Mouse (Mus musculus): ENCODE measurements around the gene Mief1.
A peak's percentile ranks its signal among the peaks of the same experiment; 100 is the strongest.

Gene Mief1

GRCm38 (mm10) chr15:80263610-80264575, 30.1 kb downstream of the Mief1 start, which contains the start of gene Rps19bp1:
Rps19bp1 (minus strand) TSS chr15:80264315.
- peak; percentile 76 to 79 for DNase-seq (ENCODE audit: low spot score in 2 of 2)

GRCm38 (mm10) chr15:80266281-80266680, 32.5 kb downstream of the Mief1 start:
- peak in 1 of 2 experiments; percentile 50 for DNase-seq (ENCODE audit: low spot score in 2 of 2)

- DNase-seq (ENCODE audit: low spot score in 2 of 2): no peak
These were observed 38.1 kb downstream of the Mief1 start for GRCm38 (mm10) chr15:80271858-80272396.

GRCm38 (mm10) chr15:80277107-80277506, 43.3 kb downstream of the Mief1 start:
- no peak for DNase-seq (ENCODE audit: low spot score in 2 of 2)

- DNase-seq (ENCODE audit: low spot score in 2 of 2): no peak
These were observed 43.8 kb downstream of the Mief1 start for GRCm38 (mm10) chr15:80277625-80278024.

- no peak for DNase-seq (ENCODE audit: low spot score in 2 of 2)
These were observed 44.4 kb downstream of the Mief1 start for GRCm38 (mm10) chr15:80278121-80278759.

GRCm38 (mm10) chr15:80279053-80279452, 45.2 kb downstream of the Mief1 start:
- no peak for DNase-seq (ENCODE audit: low spot score in 2 of 2)

- no peak for DNase-seq (ENCODE audit: low spot score in 2 of 2)
These were observed 46.8 kb downstream of the Mief1 start for GRCm38 (mm10) chr15:80280646-80281045.

GRCm38 (mm10) chr15:80286851-80287415, 53.1 kb downstream of the Mief1 start, which contains the start of gene Cacna1i:
Cacna1i (plus strand) TSS chr15:80287238.
- DNase-seq (ENCODE audit: low spot score in 2 of 2): no peak

- DNase-seq (ENCODE audit: low spot score in 2 of 2): no peak
These were observed 54.2 kb downstream of the Mief1 start for GRCm38 (mm10) chr15:80288036-80288435.

- peak; percentile 19 to 44 for DNase-seq (ENCODE audit: low spot score in 2 of 2)
These were observed 55.6 kb downstream of the Mief1 start for GRCm38 (mm10) chr15:80289436-80289835.

GRCm38 (mm10) chr15:80297146-80297545, 63.3 kb downstream of the Mief1 start:
- no peak for DNase-seq (ENCODE audit: low spot score in 2 of 2)

All from urinary bladder, adult 18-20 months (tissue).